Mouse (Mus musculus): Measurements from ENCODE around the gene Spc24. TPM values are rescaled to one million over a fixed set of nuclear protein-coding genes. Genes with fewer than 3 reads are reported as not detected.

Gene Spc24
- polyA plus RNA-seq, 1 experiment from 2014 or later = 173 TPM

GRCm38 (mm10) chr9:21726218-21726975, 33.7 kb downstream of the Spc24 start:
- no peaks in the 10 kb centered on the region for H3K9me3 ChIP-seq (ENCODE audit: low read depth, low read length)
- DNase-seq = no peak
- peak overlapping the region; percentile 4 for H3K9ac ChIP-seq
- no peaks in the 10 kb centered on the region for H3K27me3 ChIP-seq (ENCODE audit: insufficient read depth, low read length)
- peaks cover 14% of the 10 kb centered on the region; the same call in 1 of the 2 replicates for H3K4me1 ChIP-seq (ENCODE audit: insufficient read depth)
- WGBS = 54% methylated on average over 14 of the region's 14 CpGs
- no peak for TF ChIP-seq CTCF (IDR thresholded peaks at IDR 0.05; ENCODE audit: low read depth)
- H3K4me3 ChIP-seq (ENCODE audit: low read depth, low read length) = peak overlapping the region; percentile 1; the same call in 1 of the 2 replicates
- peak overlapping the region; percentile 48 for H3K27ac ChIP-seq (ENCODE audit: low read depth)
- no peak for ATAC-seq (ENCODE audit: insufficient read depth)
- H3K36me3 ChIP-seq (ENCODE audit: insufficient read depth) = peaks cover 36% of the 10 kb centered on the region; the same call in 1 of the 2 replicates
- H3K4me2 ChIP-seq = peak overlapping the region; percentile 73

- Histone ChIP-seq H3K9ac (peak overlapping the region; percentile 4), H3K4me2 (peak overlapping the region; percentile 73), H3K4me1 (ENCODE audit: insufficient read depth) (peaks cover 14% of the 10 kb centered on the region; the same call in 1 of the 2 replicates), H3K36me3 (ENCODE audit: insufficient read depth) (peaks cover 34% of the 10 kb centered on the region; the same call in 1 of the 2 replicates), H3K9me3 (ENCODE audit: low read depth, low read length) (no peaks in the 10 kb centered on the region), H3K4me3 (ENCODE audit: low read depth, low read length) (peak overlapping the region; percentile 78), H3K27me3 (ENCODE audit: insufficient read depth, low read length) (no peaks in the 10 kb centered on the region), H3K27ac (ENCODE audit: low read depth) (peak overlapping the region; percentile 48; the same call in 1 of the 2 replicates)
- DNase-seq = no peak
- TF ChIP-seq CTCF (IDR thresholded peaks at IDR 0.05; ENCODE audit: low read depth) = no peak
- no peak for ATAC-seq (ENCODE audit: insufficient read depth)
- 52% methylated on average over 23 of the region's 23 CpGs for WGBS
Observed at GRCm38 (mm10) chr9:21725224-21726121, 34.6 kb downstream of the Spc24 start.

GRCm38 (mm10) chr9:21724147-21724536, 36.0 kb downstream of the Spc24 start:
- no peak for TF ChIP-seq CTCF (IDR thresholded peaks at IDR 0.05; ENCODE audit: low read depth)
- peak; percentile 93 for ATAC-seq (ENCODE audit: insufficient read depth)
- H3K4me1 ChIP-seq (ENCODE audit: insufficient read depth) = peaks cover 14% of the 10 kb centered on the region; the same call in 1 of the 2 replicates

GRCm38 (mm10) chr9:21723377-21724146, 36.5 kb downstream of the Spc24 start, which contains the start of gene Ldlr:
TSS of gene Ldlr (plus strand) at chr9:21723483.
- no peaks in the 10 kb centered on the region for H3K9me3 ChIP-seq (ENCODE audit: low read depth, low read length)
- under 1% methylated on average over 47 of the region's 47 CpGs for WGBS
- H3K27me3 ChIP-seq (ENCODE audit: insufficient read depth, low read length) = no peaks in the 10 kb centered on the region
- H3K27ac ChIP-seq (ENCODE audit: low read depth) = peak within 1 kb of the TSS; percentile 97
- peaks cover 14% of the 10 kb centered on the region; the same call in 1 of the 2 replicates for H3K4me1 ChIP-seq (ENCODE audit: insufficient read depth)
- peak within 1 kb of the TSS; percentile 78 for H3K4me3 ChIP-seq (ENCODE audit: low read depth, low read length)
- TF ChIP-seq CTCF (IDR thresholded peaks at IDR 0.05; ENCODE audit: low read depth) = no peak
- H3K9ac ChIP-seq = peak within 1 kb of the TSS; percentile 69
- peak within 1 kb of the TSS; percentile 73 for H3K4me2 ChIP-seq
- peaks cover 22% of the 10 kb centered on the region; the same call in 1 of the 2 replicates for H3K36me3 ChIP-seq (ENCODE audit: insufficient read depth)
- peak; percentile 98 for DNase-seq
- ATAC-seq (ENCODE audit: insufficient read depth) = peak; percentile 91

More at GRCm38 (mm10) chr9:21724147-21724536, 36.0 kb downstream of the Spc24 start:
- peaks cover 26% of the 10 kb centered on the region; the same call in 1 of the 2 replicates for H3K36me3 ChIP-seq (ENCODE audit: insufficient read depth)
- H3K27me3 ChIP-seq (ENCODE audit: insufficient read depth, low read length) = no peaks in the 10 kb centered on the region
- under 1% methylated on average over 18 of the region's 18 CpGs for WGBS
- H3K9me3 ChIP-seq (ENCODE audit: low read depth, low read length) = no peaks in the 10 kb centered on the region
- H3K4me2 ChIP-seq = peak overlapping the region; percentile 73
- peak overlapping the region; percentile 97 for H3K27ac ChIP-seq (ENCODE audit: low read depth)
- H3K9ac ChIP-seq = peak overlapping the region; percentile 69
- DNase-seq = peak; percentile 98
- H3K4me3 ChIP-seq (ENCODE audit: low read depth, low read length) = peak overlapping the region; percentile 78

GRCm38 (mm10) chr9:21721036-21721435, 39.1 kb downstream of the Spc24 start:
- ATAC-seq (ENCODE audit: insufficient read depth) = no peak
- H3K27ac ChIP-seq (ENCODE audit: low read depth) = no peak overlapping the region
- H3K27me3 ChIP-seq (ENCODE audit: insufficient read depth, low read length) = no peaks in the 10 kb centered on the region
- no peak overlapping the region for H3K4me2 ChIP-seq
- H3K36me3 ChIP-seq (ENCODE audit: insufficient read depth) = peaks cover 7% of the 10 kb centered on the region; the same call in 1 of the 2 replicates
- peaks cover 6% of the 10 kb centered on the region; the same call in 1 of the 2 replicates for H3K4me1 ChIP-seq (ENCODE audit: insufficient read depth)
- H3K4me3 ChIP-seq (ENCODE audit: low read depth, low read length) = no peak overlapping the region
- 52% methylated on average over 2 of the region's 2 CpGs for WGBS
- H3K9me3 ChIP-seq (ENCODE audit: low read depth, low read length) = no peaks in the 10 kb centered on the region
- DNase-seq = no peak
- no peak for TF ChIP-seq CTCF (IDR thresholded peaks at IDR 0.05; ENCODE audit: low read depth)
- no peak overlapping the region for H3K9ac ChIP-seq

GRCm38 (mm10) chr9:21717015-21717414, 43.1 kb downstream of the Spc24 start:
- Histone ChIP-seq H3K4me1 (ENCODE audit: insufficient read depth) (no peaks in the 10 kb centered on the region), H3K27me3 (ENCODE audit: insufficient read depth, low read length) (no peaks in the 10 kb centered on the region), H3K36me3 (ENCODE audit: insufficient read depth) (no peaks in the 10 kb centered on the region), H3K4me2 (no peak overlapping the region), H3K4me3 (ENCODE audit: low read depth, low read length) (no peak overlapping the region), H3K9ac (no peak overlapping the region), H3K9me3 (ENCODE audit: low read depth, low read length) (no peaks in the 10 kb centered on the region), H3K27ac (ENCODE audit: low read depth) (no peak overlapping the region)
- ATAC-seq (ENCODE audit: insufficient read depth) = no peak
- DNase-seq = no peak
- 72% methylated on average over 2 of the region's 2 CpGs for WGBS
- TF ChIP-seq CTCF (IDR thresholded peaks at IDR 0.05; ENCODE audit: low read depth) = no peak

All from lung, embryonic 14.5 days (tissue).